In the genomic region with DNA sequence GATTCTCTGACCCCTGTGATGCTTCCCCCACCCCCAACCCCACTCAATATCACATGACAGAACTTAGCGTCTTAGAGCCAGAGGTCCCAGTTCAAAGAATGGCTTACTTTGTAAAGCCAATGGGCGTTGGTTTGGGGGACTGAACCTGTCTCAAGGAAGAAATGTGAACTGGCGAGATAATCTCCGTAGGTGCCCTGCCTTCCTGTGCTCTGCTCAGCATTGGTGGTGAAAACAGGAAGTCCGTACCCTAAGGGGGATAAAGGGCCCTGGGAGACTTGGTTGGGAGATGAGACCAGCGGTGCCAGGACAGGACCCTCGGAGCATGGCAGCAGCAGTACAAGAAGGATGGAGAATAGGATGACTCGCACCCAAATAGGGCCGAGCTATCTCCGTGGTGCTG, we compare ENCODE assay signal across 24 mouse cellular contexts. TPM values are rescaled to one million over a fixed set of nuclear protein-coding genes. Genes with fewer than 3 reads are reported as not detected.
DNase-seq lines count a peak whose midpoint lies in the region; ATAC-seq and TF ChIP-seq lines count a peak whose summit lies in the region.
"Had no signal": no experiment of that assay in that cellular context is flagged by ENCODE, and none has a peak within 500 bp of the region (broad histone marks: within the 10 kb centered on the region; RNA-seq: fewer than 3 reads in every experiment).

No protein-coding gene starts in this region.

- TF ChIP-seq EP300 in MEL (IDR thresholded peaks at IDR 0.05; ENCODE audit: low read depth in 1 of 2, low read length in 2 of 2) = peak; percentile 78 to 83

- no peak for DNase-seq in gastrocnemius, adult 2 months
- no peak for DNase-seq in gastrocnemius, postnatal 25 days
- no peak for DNase-seq in heart, adult 18-20 months
- DNase-seq in heart, postnatal 25 days (ENCODE audit: low spot score) = no peak
- peak; percentile 89 for DNase-seq in MEL (ENCODE audit: low read depth, low spot score)
- no peak for DNase-seq in layer of hippocampus, postnatal 25 days (ENCODE audit: extremely low spot score in 1 of 2, low spot score in 1 of 2)
- DNase-seq: adrenal gland, adult 2 months; adrenal gland, postnatal 14 days; cerebellum, adult 11 months; cerebellum, adult 2 months; cerebellum, adult 9-11 months; cerebellum, postnatal 25 days; forebrain, postnatal 0 days; gastrocnemius, postnatal 36 days; kidney, adult 2 months had no signal

- no peak overlapping the region for H3K4me3 ChIP-seq in gastrocnemius, adult 2 months
- no peak overlapping the region for H3K4me3 ChIP-seq in heart, embryonic 11.5 days (ENCODE audit: low read depth, low read length)
- H3K4me3 ChIP-seq in heart, embryonic 15.5 days = no peak overlapping the region
- H3K4me3 ChIP-seq in MEL (ENCODE audit: control insufficient read depth in 1 of 2, insufficient read depth in 1 of 2, low read depth in 2 of 2, low read length in 2 of 2) = peak overlapping the region; percentile 25 to 44
- H3K4me3 ChIP-seq: embryonic facial prominence, embryonic 12.5 days; embryonic facial prominence, embryonic 15.5 days; hindbrain, embryonic 12.5 days; hindbrain, embryonic 15.5 days had no signal

- no peak for TF ChIP-seq RAD21 in MEL (IDR thresholded peaks at IDR 0.05; ENCODE audit: low read depth, low read length)

- 80% methylated on average over 10 of the region's 10 CpGs for WGBS in heart, embryonic 11.5 days (ENCODE audit: insufficient replicate concordance)
- 88% methylated on average over 10 of the region's 10 CpGs for WGBS in heart, embryonic 15.5 days

- no peaks in the 10 kb centered on the region for H3K79me2 ChIP-seq in MEL (ENCODE audit: control insufficient read depth, insufficient read depth, low read length, poor library complexity)

- intact Hi-C loops in gastrocnemius, adult 2 months (cut with DNase I) = loop anchor here (10.0 kb wide), 1 partner anchor 170 kb away; no protein-coding TSS in a partner anchor
- intact Hi-C loops in heart, postnatal 25 days (cut with DNase I) = no loop called here

- peak overlapping the region; percentile 53; the same call in 1 of the 2 replicates for H3K27ac ChIP-seq in gastrocnemius, adult 2 months
- H3K27ac ChIP-seq in heart, embryonic 11.5 days (ENCODE audit: low read depth, low read length) = 0 out of 2 replicates have a peak overlapping the region, but pooled peaks have one; percentile 43
- peak overlapping the region; percentile 91 for H3K27ac ChIP-seq in heart, embryonic 15.5 days
- peak overlapping the region; percentile 83 for H3K27ac ChIP-seq in MEL (ENCODE audit: control insufficient read depth, low read depth, low read length)
- H3K27ac ChIP-seq: embryonic facial prominence, embryonic 12.5 days; embryonic facial prominence, embryonic 15.5 days; hindbrain, embryonic 12.5 days; hindbrain, embryonic 15.5 days had no signal

- peaks cover 2% of the 10 kb centered on the region; the same call in 1 of the 2 replicates for H3K9me3 ChIP-seq in heart, embryonic 11.5 days (replicated peaks; ENCODE audit: control insufficient read depth, low read length)
- H3K9me3 ChIP-seq in heart, embryonic 15.5 days (replicated peaks) = no peaks in the 10 kb centered on the region
- no peaks in the 10 kb centered on the region for H3K9me3 ChIP-seq in MEL (replicated peaks; ENCODE audit: insufficient read depth, low read length)
- H3K9me3 ChIP-seq: embryonic facial prominence, embryonic 12.5 days; embryonic facial prominence, embryonic 15.5 days; hindbrain, embryonic 12.5 days; hindbrain, embryonic 15.5 days had no signal

- peaks cover 19% of the 10 kb centered on the region for H3K4me1 ChIP-seq in heart, embryonic 11.5 days (ENCODE audit: control insufficient read depth, insufficient read depth, low read length)
- H3K4me1 ChIP-seq in heart, embryonic 15.5 days (replicated peaks) = peaks cover 37% of the 10 kb centered on the region
- peaks cover 19 to 31% of the 10 kb centered on the region in 2 experiments for H3K4me1 ChIP-seq in MEL (ENCODE audit: control insufficient read depth in 1 of 2, insufficient read depth in 2 of 2, low read length in 2 of 2)
- H3K4me1 ChIP-seq: embryonic facial prominence, embryonic 12.5 days; embryonic facial prominence, embryonic 15.5 days; hindbrain, embryonic 12.5 days; hindbrain, embryonic 15.5 days had no signal

- no peak for TF ChIP-seq CTCF in gastrocnemius, adult 2 months (IDR thresholded peaks at IDR 0.05)
- TF ChIP-seq CTCF in MEL (IDR thresholded peaks at IDR 0.05 in 2 of 3, conservative IDR thresholded peaks at IDR 0.05 in 1 of 3; ENCODE audit: control insufficient read depth in 1 of 3, insufficient read depth in 1 of 3, low read depth in 2 of 3, low read length in 3 of 3, poor library complexity in 1 of 3, severe bottlenecking in 1 of 3) = no peak

- no peaks in the 10 kb centered on the region for H3K36me3 ChIP-seq in heart, embryonic 11.5 days (ENCODE audit: control insufficient read depth, insufficient read depth, low read length)
- H3K36me3 ChIP-seq in heart, embryonic 15.5 days = no peaks in the 10 kb centered on the region
- H3K36me3 ChIP-seq in MEL (ENCODE audit: control insufficient read depth in 1 of 2, insufficient read depth in 2 of 2, low read length in 2 of 2) = peaks cover 0 to 22% of the 10 kb centered on the region in 2 experiments; a peak in 2 of 4 replicates
- H3K36me3 ChIP-seq: embryonic facial prominence, embryonic 12.5 days; embryonic facial prominence, embryonic 15.5 days; hindbrain, embryonic 12.5 days; hindbrain, embryonic 15.5 days had no signal

- no peak for ATAC-seq in heart, embryonic 11.5 days (replicated peaks; ENCODE audit: insufficient number of reproducible peaks, low FRiP score, low TSS enrichment)
- no peak for ATAC-seq in heart, embryonic 15.5 days (replicated peaks; ENCODE audit: insufficient number of reproducible peaks, insufficient read depth, low FRiP score, low read depth)
- ATAC-seq: forebrain, embryonic 14.5 days; forebrain, postnatal 0 days; intestine, postnatal 0 days had no signal

- H3K27me3 ChIP-seq in heart, embryonic 11.5 days (ENCODE audit: control insufficient read depth, insufficient read depth, low read length) = no peaks in the 10 kb centered on the region
- H3K27me3 ChIP-seq in heart, embryonic 15.5 days = no peaks in the 10 kb centered on the region
- H3K27me3 ChIP-seq in MEL (ENCODE audit: control insufficient read depth in 1 of 2, insufficient read depth in 2 of 2, low read length in 2 of 2) = no peaks in the 10 kb centered on the region
- H3K27me3 ChIP-seq: embryonic facial prominence, embryonic 12.5 days; embryonic facial prominence, embryonic 15.5 days; hindbrain, embryonic 12.5 days; hindbrain, embryonic 15.5 days had no signal

- no peak overlapping the region for H3K9ac ChIP-seq in heart, embryonic 11.5 days (ENCODE audit: low read depth, low read length)
- H3K9ac ChIP-seq in heart, embryonic 15.5 days = no peak overlapping the region
- peak overlapping the region; percentile 45 for H3K9ac ChIP-seq in MEL (ENCODE audit: control insufficient read depth, low read depth, low read length, poor library complexity, severe bottlenecking)
- H3K9ac ChIP-seq: embryonic facial prominence, embryonic 12.5 days; embryonic facial prominence, embryonic 15.5 days; forebrain, postnatal 0 days; hindbrain, embryonic 12.5 days; hindbrain, embryonic 15.5 days had no signal

- H3K4me2 ChIP-seq in heart, embryonic 11.5 days = no peak overlapping the region
- H3K4me2 ChIP-seq in heart, embryonic 15.5 days = no peak overlapping the region
- H3K4me2 ChIP-seq: embryonic facial prominence, embryonic 12.5 days; embryonic facial prominence, embryonic 15.5 days; hindbrain, embryonic 12.5 days; hindbrain, embryonic 15.5 days had no signal

- peak in 1 of 2 experiments; percentile 41; a peak in 1 of 4 replicates for TF ChIP-seq POLR2A in MEL (IDR thresholded peaks at IDR 0.05; ENCODE audit: control insufficient read depth in 1 of 2, insufficient read depth in 1 of 2, low read depth in 1 of 2, low read length in 2 of 2, poor library complexity in 1 of 2)

TF ChIP-seq in MEL, 35 proteins besides CTCF, POLR2A, EP300 and RAD21 (continues in another document):
- TF ChIP-seq KAT2A (conservative IDR thresholded peaks at IDR 0.05; ENCODE audit: low read depth, low read length) (no peak), GABPA (IDR thresholded peaks at IDR 0.05; ENCODE audit: low read depth, low read length) (no peak), MXI1 (IDR thresholded peaks at IDR 0.05; ENCODE audit: low read depth, low read length) (no peak), GATA1 (IDR thresholded peaks at IDR 0.05; ENCODE audit: low read depth, low read length) (peak; percentile 61; the same call in 1 of the 2 replicates), ZMIZ1 (IDR thresholded peaks at IDR 0.05; ENCODE audit: low read depth, low read length) (no peak), E2F4 (IDR thresholded peaks at IDR 0.05; ENCODE audit: borderline replicate concordance, low read depth, low read length) (no peak), ZC3H11A (IDR thresholded peaks at IDR 0.05; ENCODE audit: low read depth, low read length) (no peak), MAFK (IDR thresholded peaks at IDR 0.05; ENCODE audit: borderline replicate concordance, low read depth, low read length) (no peak), JUND (IDR thresholded peaks at IDR 0.05; ENCODE audit: low read depth, low read length) (no peak), USF1 (IDR thresholded peaks at IDR 0.05; ENCODE audit: low read depth, low read length) (peak; percentile 70), ELF1 (IDR thresholded peaks at IDR 0.05; ENCODE audit: low read depth, low read length) (peak; percentile 60), BHLHE40 (IDR thresholded peaks at IDR 0.05; ENCODE audit: borderline replicate concordance, low read depth, low read length) (no peak), TBP (IDR thresholded peaks at IDR 0.05; ENCODE audit: low read depth, low read length) (no peak), RCOR1 (IDR thresholded peaks at IDR 0.05; ENCODE audit: low read depth, low read length) (peak; percentile 35; the same call in 1 of the 2 replicates), SIN3A (IDR thresholded peaks at IDR 0.05; ENCODE audit: low read length) (no peak), MEF2A (IDR thresholded peaks at IDR 0.05; ENCODE audit: extremely low read depth, insufficient replicate concordance, low read depth, low read length, poor library complexity, severe bottlenecking) (no peak), CHD1 (IDR thresholded peaks at IDR 0.05; ENCODE audit: low read depth, low read length) (no peak)

RNA-seq across cellular contexts. Expression of a gene that starts 12.8 kb away (rescaled TPM):
- total RNA-seq in gastrocnemius, adult 2 months (2021) = 100 to 1,000 TPM; 270 TPM
- total RNA-seq in gastrocnemius, postnatal 25 days (2021) = 100 to 1,000 TPM; 281 to 304 TPM
- 122 and 141 TPM in 2 replicates for polyA plus RNA-seq in heart, embryonic 11.5 days (2014; fragmentation: Nextera tagmentation; extraction: Ambion mirVana)
- total RNA-seq in heart, adult 18-20 months (2021) = 100 to 1,000 TPM; 133 to 144 TPM
- 139 and 172 TPM in 2 replicates for polyA plus RNA-seq in heart, embryonic 15.5 days (2015; fragmentation: Nextera tagmentation; extraction: Ambion mirVana)
- total RNA-seq in heart, postnatal 25 days (2021) = 100 to 1,000 TPM; 133 to 155 TPM
- total RNA-seq in MEL (2012; rRNA removed) = 14.1 and 14.8 TPM in 2 replicates
- polyA plus RNA-seq in MEL (2012; ENCODE audit: insufficient read depth in 1 of 2, insufficient read length in 2 of 2, low read depth in 1 of 2, low replicate concordance in 2 of 2, missing spikeins in 1 of 2) = 100 to 1,000 TPM in 1 of 2 experiments, 10 to 100 TPM in 1; 22.3 to 120 TPM
- 100 to 1,000 TPM; 208 to 213 TPM for total RNA-seq in layer of hippocampus, postnatal 25 days (2021)
- total RNA-seq: granulocyte monocyte progenitor cell, adult 5-6 weeks had no signal

Comparison
In these comparisons a context has a peak if more than half of its experiments do, and no peak if none do; other contexts are left out.
1. H3K4me3 ChIP-seq: peak in MEL (2 of 2); none in gastrocnemius, adult 2 months (single experiment), heart, embryonic 11.5 days (single experiment) and heart, embryonic 15.5 days (single experiment).
2. Peak in every context shown above with its lines, with median percentiles within 50 percentile points of each other: H3K27ac ChIP-seq.